Mouse (Mus musculus): ENCODE data around the gene Cyp2c65. TPM values are rescaled to one million over a fixed set of nuclear protein-coding genes. Genes with fewer than 3 reads are reported as not detected.
"Not testable (repeated sequence)": the region's sequence is repeated elsewhere in the genome, so short reads cannot be mapped to it uniquely, and the experiment has no call there.

The Cyp2c65 gene
- not detected for total RNA-seq (2018; cell fraction: chromatin; rRNA removed)
- not detected for total RNA-seq (2018; cell fraction: cytosol; rRNA removed)
- not detected for total RNA-seq (2018; cell fraction: nucleus; rRNA removed)
- not detected in 3 replicates for polyA plus RNA-seq (2018)

GRCm38 (mm10) chr19:39060719-39061118 is at the start of gene Cyp2c65:
Gene Cyp2c65, plus strand, starts transcription at chr19:39061015.
- H3K36me3 ChIP-seq (ENCODE audit: inconsistent target), result no peaks in the 10 kb centered on the region
- H3K27ac ChIP-seq, result no peak within 1 kb of the TSS
- no peaks in the 10 kb centered on the region for H3K79me2 ChIP-seq (ENCODE audit: inconsistent target)
- 81% methylated on average over 2 of the region's 2 CpGs for WGBS (ENCODE audit: missing documents)
- H3K4me3 ChIP-seq (ENCODE audit: inconsistent target), result no peak within 1 kb of the TSS

- Histone ChIP-seq H3K4me3 (ENCODE audit: inconsistent target) (no peak overlapping the region), H3K36me3 (ENCODE audit: inconsistent target) (no peaks in the 10 kb centered on the region), H3K27ac (no peak overlapping the region), H3K79me2 (ENCODE audit: inconsistent target) (no peaks in the 10 kb centered on the region)
- WGBS (ENCODE audit: missing documents), result 90% methylated on average over 1 of the region's 1 CpGs
Observed at GRCm38 (mm10) chr19:39057928-39058327, 2.9 kb upstream of the Cyp2c65 start.

- WGBS (ENCODE audit: missing documents), result 79% methylated on average over 2 of the region's 2 CpGs
- not testable (repeated sequence) for H3K36me3 ChIP-seq (ENCODE audit: inconsistent target); H3K79me2 ChIP-seq (ENCODE audit: inconsistent target); H3K27ac ChIP-seq; H3K4me3 ChIP-seq (ENCODE audit: inconsistent target)
Observed at GRCm38 (mm10) chr19:39098779-39099178, 38.0 kb downstream of the Cyp2c65 start.

- 82% methylated on average over 1 of the region's 1 CpGs for WGBS (ENCODE audit: missing documents)
- no peaks in the 10 kb centered on the region for H3K36me3 ChIP-seq (ENCODE audit: inconsistent target)
- no peak within 1 kb of the TSS for H3K27ac ChIP-seq
- no peaks in the 10 kb centered on the region for H3K79me2 ChIP-seq (ENCODE audit: inconsistent target)
- H3K4me3 ChIP-seq (ENCODE audit: inconsistent target), result no peak within 1 kb of the TSS
Observed at GRCm38 (mm10) chr19:39113644-39114043, 52.8 kb downstream of the Cyp2c65 start, which contains the start of gene Cyp2c66. Gene Cyp2c66, plus strand, starts transcription at chr19:39113898.

Other genes with a start within 250 kb of the Cyp2c65 start
- 7.1 to 16.4 TPM (median 12.1 TPM) in 3 replicates for gene Noc3l, start 241.8 kb upstream of the Cyp2c65 start, polyA plus RNA-seq (2018)
- 5.4 to 6.1 TPM (median 5.5 TPM) in 3 replicates for gene Tbc1d12, start 224.4 kb upstream of the Cyp2c65 start, polyA plus RNA-seq (2018)
- gene Hells, start 130.1 kb upstream of the Cyp2c65 start, polyA plus RNA-seq (2018), result 1.5 to 14.6 TPM (median 10.4 TPM) in 3 replicates
- not detected in 3 replicates for gene Cyp2c55, start 54.0 kb upstream of the Cyp2c65 start, polyA plus RNA-seq (2018)
- gene Cyp2c66, start 52.9 kb downstream of the Cyp2c65 start, polyA plus RNA-seq (2018), result not detected in 3 replicates
- not detected in 3 replicates for gene Cyp2c29, start 208.4 kb downstream of the Cyp2c65 start, polyA plus RNA-seq (2018)